Mouse (Mus musculus) testis, adult 2 months (tissue): ENCODE measurements around the gene 4930579G24Rik.

Experiments used
- CTCF ChIP-seq: fragments of 200-500 bp; IDR thresholded peaks from 2 replicates; pipeline ENCODE4 v1.5.1; 2012; ENCODE audit warnings: low read depth, mild to moderate bottlenecking, inconsistent platforms, low read length, moderate library complexity; ENCODE audit not compliant: control insufficient read depth, insufficient read depth, insufficient replicate concordance
- POLR2A ChIP-seq: fragments of 200-500 bp; IDR thresholded peaks from 2 replicates; pipeline ENCODE4 v1.6.1; 2012; ENCODE audit warnings: low read depth, mild to moderate bottlenecking, inconsistent platforms, low read length, moderate library complexity; ENCODE audit not compliant: control insufficient read depth

GRCm38 (mm10) chr3:79674641-79675040 is 45.8 kb downstream of the 4930579G24Rik start:
- TF ChIP-seq CTCF (no peak), POLR2A (no peak)
